Mouse (Mus musculus): ENCODE measurements at regions not wholly inside any gene's neighbourhood (a gene's known extent, or its start where the extent isn't known, plus 50 kb on each side); places are given as distances from the start of the nearest gene placed in this dataset.

GRCm38 (mm10) chr3:6876265-6876664, 256.0 kb upstream of the 1700008P02Rik start:
- TF ChIP-seq ELF1 (IDR thresholded peaks at IDR 0.05; ENCODE audit: low read depth, low read length) = no peak
- no peak for TF ChIP-seq KAT2A (conservative IDR thresholded peaks at IDR 0.05; ENCODE audit: low read depth, low read length)
- TF ChIP-seq CTCF (IDR thresholded peaks at IDR 0.05 in 2 of 3, conservative IDR thresholded peaks at IDR 0.05 in 1 of 3; ENCODE audit: control insufficient read depth in 1 of 3, insufficient read depth in 1 of 3, low read depth in 2 of 3, low read length in 3 of 3, poor library complexity in 1 of 3, severe bottlenecking in 1 of 3) = no peak
- no peak for TF ChIP-seq E2F4 (IDR thresholded peaks at IDR 0.05; ENCODE audit: borderline replicate concordance, low read depth, low read length)
- no peak for TF ChIP-seq POLR2A (IDR thresholded peaks at IDR 0.05; ENCODE audit: control insufficient read depth in 1 of 2, insufficient read depth in 1 of 2, low read depth in 1 of 2, low read length in 2 of 2, poor library complexity in 1 of 2)

Measured in MEL (cell line).